Mouse (Mus musculus) brain, embryonic 14.5 days (tissue): ENCODE measurements around the gene Gm49721.
"Not testable (repeated sequence)": the region's sequence is repeated elsewhere in the genome, so short reads cannot be mapped to it uniquely, and the experiment has no call there.

Source experiments
- CTCF ChIP-seq: fragments of 200-500 bp; IDR thresholded peaks from 2 replicates; pipeline ENCODE4 v1.5.1; 2012; ENCODE audit warnings: inconsistent platforms, mild to moderate bottlenecking, moderate library complexity, borderline replicate concordance; ENCODE audit not compliant: insufficient read depth, insufficient read length; ENCODE audit errors: extremely low read depth
- POLR2A ChIP-seq: fragments of 200-500 bp; IDR thresholded peaks from 2 replicates; pipeline ENCODE4 v1.6.1; 2012; ENCODE audit warnings: mild to moderate bottlenecking, inconsistent platforms, borderline replicate concordance; ENCODE audit not compliant: poor library complexity, insufficient read depth, insufficient read length, severe bottlenecking; ENCODE audit errors: extremely low read depth

GRCm38 (mm10) chr17:7014190-7014589, 35.5 kb downstream of the Gm49721 start:
- not testable (repeated sequence) for TF ChIP-seq CTCF, POLR2A
